Mouse (Mus musculus) layer of hippocampus, postnatal 10 days (tissue): ENCODE results near the gene Hoxd13. TPM values are rescaled to one million over a fixed set of nuclear protein-coding genes. Genes with fewer than 3 reads are reported as not detected.

Experiments
- DNase-seq, 2 experiments: peaks; one replicate each; pipeline ENCODE4 v3.0.0; 2021; ENCODE audit warnings: low spot score in 2 of 2
- total RNA-seq, 2 experiments: library from RNA; stranded (reverse); gene quantifications; 2 replicates each; pipeline ENCODE4 v1.2.3; 2021

The Hoxd13 gene
- total RNA-seq, 2 experiments from 2014 or later = not detected

GRCm38 (mm10) chr2:74678891-74679595 is 10.9 kb downstream of the Hoxd13 start, which contains the start of gene Hoxd11:
TSS of gene Hoxd11 (plus strand) at chr2:74679557.
- DNase-seq = no peak

- DNase-seq = no peak
These were observed 11.5 kb downstream of the Hoxd13 start for GRCm38 (mm10) chr2:74679596-74679971.

GRCm38 (mm10) chr2:74679980-74680379 is 11.9 kb downstream of the Hoxd13 start:
- DNase-seq = no peak

- no peak for DNase-seq
These were observed 12.7 kb downstream of the Hoxd13 start for GRCm38 (mm10) chr2:74680561-74681398.

GRCm38 (mm10) chr2:74681594-74682531 is 13.8 kb downstream of the Hoxd13 start:
- DNase-seq = no peak

- DNase-seq = no peak
These were observed 14.7 kb downstream of the Hoxd13 start for GRCm38 (mm10) chr2:74682796-74683195.

GRCm38 (mm10) chr2:74683471-74683951 is 15.4 kb downstream of the Hoxd13 start:
- DNase-seq = no peak

- no peak for DNase-seq
These were observed 16.0 kb downstream of the Hoxd13 start for GRCm38 (mm10) chr2:74684106-74684505.

- DNase-seq = no peak
These were observed 17.0 kb downstream of the Hoxd13 start for GRCm38 (mm10) chr2:74685059-74685603.

- peak in 1 of 2 experiments; percentile 64 for DNase-seq
These were observed 18.3 kb downstream of the Hoxd13 start for GRCm38 (mm10) chr2:74686301-74686987.

GRCm38 (mm10) chr2:74686988-74687697 is 19.0 kb downstream of the Hoxd13 start:
- no peak for DNase-seq

- DNase-seq = no peak
These were observed 19.8 kb downstream of the Hoxd13 start for GRCm38 (mm10) chr2:74687698-74688555.

- DNase-seq = no peak
These were observed 20.9 kb downstream of the Hoxd13 start for GRCm38 (mm10) chr2:74688795-74689573.

GRCm38 (mm10) chr2:74689574-74690337 is 21.6 kb downstream of the Hoxd13 start:
- DNase-seq = peak in 1 of 2 experiments; percentile 22

- DNase-seq = no peak
These were observed 22.2 kb downstream of the Hoxd13 start for GRCm38 (mm10) chr2:74690338-74690716.

- DNase-seq = peak in 1 of 2 experiments; percentile 20
These were observed 23.2 kb downstream of the Hoxd13 start, which contains the start of gene Hoxd10 for GRCm38 (mm10) chr2:74691022-74691951. TSS of gene Hoxd10 (plus strand) at chr2:74691924.
